Mouse (Mus musculus) kidney, postnatal 0 days (tissue): ENCODE measurements around the gene Ostn. TPM values are rescaled to one million over a fixed set of nuclear protein-coding genes. Genes with fewer than 3 reads are reported as not detected.

Experiments
- ATAC-seq: fragments of 200-750 bp; cut with Nextera tagmentation; replicated peaks from 2 replicates; pipeline ENCODE4 v1.8.0; 2017; ENCODE audit warnings: low read depth, moderate number of reproducible peaks, moderate TSS enrichment, moderate library complexity; ENCODE audit not compliant: low FRiP score
- DNase-seq: peaks from one replicate; pipeline ENCODE4 v3.0.0-alpha.2; 2016; ENCODE audit warnings: low spot score
- H3K27ac ChIP-seq: fragments of 300-500 bp; sonication (generic); 2 replicates; pipeline ENCODE4 v1.5.1; 2014; ENCODE audit warnings: mild to moderate bottlenecking
- H3K27me3 ChIP-seq: fragments of 300-500 bp; sonication (generic); 2 replicates; pipeline ENCODE4 v1.6.1; 2014; ENCODE audit warnings: low read length, mixed read lengths; ENCODE audit not compliant: insufficient read depth
- H3K36me3 ChIP-seq: fragments of 300-500 bp; sonication (generic); 2 replicates; pipeline ENCODE4 v1.6.1; 2014; ENCODE audit warnings: low read length, mixed read lengths; ENCODE audit not compliant: insufficient read depth
- H3K4me1 ChIP-seq: fragments of 300-500 bp; sonication (generic); replicated peaks from 2 replicates; pipeline ENCODE4 v1.6.1; 2014; ENCODE audit warnings: antibody characterized with exemption, low read length, mixed read lengths; ENCODE audit not compliant: insufficient read depth
- H3K4me2 ChIP-seq: fragments of 300-500 bp; sonication (generic); 2 replicates; pipeline ENCODE4 v1.6.1; 2014; ENCODE audit warnings: mild to moderate bottlenecking, low read length, moderate library complexity, mixed read lengths
- H3K4me3 ChIP-seq: fragments of 300-500 bp; sonication (generic); replicated peaks from 2 replicates; pipeline ENCODE4 v1.5.1; 2014; ENCODE audit warnings: low read depth, low read length
- H3K9ac ChIP-seq: fragments of 300-500 bp; sonication (generic); 2 replicates; pipeline ENCODE4 v1.6.1; 2014; ENCODE audit warnings: low read depth, low read length
- H3K9me3 ChIP-seq: fragments of 300-500 bp; sonication (generic); replicated peaks from 2 replicates; pipeline ENCODE4 v1.6.1; 2016; ENCODE audit warnings: low read length, inconsistent platforms, mixed read lengths
- CTCF ChIP-seq: IDR thresholded peaks from 2 replicates; pipeline ENCODE4 v1.5.1; 2016; ENCODE audit warnings: antibody characterized with exemption, low read depth, mild to moderate bottlenecking, moderate library complexity
- WGBS: fragments of 180-500 bp; shearing (Covaris S2); extraction: QIAGEN DNeasy Blood & Tissue Kit; methylation state at CpG from one replicate; pipeline ENCODE4 v1.1.7; 2014; 5-methylcytosine and 5-hydroxymethylcytosine counted together
- polyA plus RNA-seq: library from polyadenylated mRNA; unstranded; fragments of >200 nt; fragmentation: Nextera tagmentation; extraction: Ambion mirVana; gene quantifications from 2 replicates; pipeline ENCODE4 v1.2.1, GENCODE M21; 2015

Ostn gene
- polyA plus RNA-seq, 1 experiment from 2014 or later = not detected

DNA sequence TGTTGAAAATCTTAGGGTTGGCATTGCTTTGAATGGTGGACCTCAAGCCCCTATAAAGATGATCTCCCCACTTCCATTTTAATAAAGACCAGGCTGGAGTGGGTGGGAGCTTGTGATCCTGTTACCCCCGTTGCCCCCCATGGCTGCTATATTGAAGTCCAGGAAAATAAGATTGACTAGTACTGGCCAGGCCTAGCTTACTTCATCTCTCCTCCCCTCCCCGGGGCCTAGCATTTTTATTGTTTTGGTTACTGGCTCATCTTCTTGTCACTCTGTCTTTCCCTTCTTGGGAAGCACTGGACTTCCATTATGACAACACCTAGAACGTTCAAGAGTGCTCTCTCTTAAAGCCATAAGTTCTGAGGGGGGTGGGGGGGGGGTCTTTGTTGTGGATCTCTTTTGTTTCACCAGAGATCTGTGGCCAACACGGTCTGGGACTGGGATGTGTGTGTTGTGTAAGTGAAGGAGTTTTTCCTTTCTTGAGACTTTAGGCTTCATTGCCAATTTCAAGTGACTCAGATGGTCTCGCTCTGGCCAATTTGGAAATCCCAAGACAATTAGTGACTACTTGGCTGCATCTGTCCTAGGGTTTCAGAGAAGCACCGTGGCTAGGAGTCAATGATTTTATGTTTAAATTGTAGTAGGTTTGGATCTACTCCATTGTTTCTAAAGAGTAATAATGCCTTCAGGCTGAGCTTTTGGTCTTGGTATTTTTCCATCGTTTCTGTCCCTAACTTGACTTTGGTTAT lies 82.4 kb downstream of the Ostn start:
- ATAC-seq = no peak
- H3K9me3 ChIP-seq = no peaks in the 10 kb centered on the region
- H3K27me3 ChIP-seq = no peaks in the 10 kb centered on the region
- peak overlapping the region; percentile 95 for H3K9ac ChIP-seq
- H3K4me1 ChIP-seq = 0 out of 2 replicates have a peak, but pooled peaks cover 9% of the 10 kb centered on the region
- H3K4me2 ChIP-seq = peak overlapping the region; percentile 69
- H3K36me3 ChIP-seq = no peaks in the 10 kb centered on the region
- H3K4me3 ChIP-seq = peak overlapping the region; percentile 80
- DNase-seq = peak; percentile 57
- peak overlapping the region; percentile 97 for H3K27ac ChIP-seq
- no peak for TF ChIP-seq CTCF
- 22% methylated on average over 7 of the region's 7 CpGs for WGBS

DNA sequence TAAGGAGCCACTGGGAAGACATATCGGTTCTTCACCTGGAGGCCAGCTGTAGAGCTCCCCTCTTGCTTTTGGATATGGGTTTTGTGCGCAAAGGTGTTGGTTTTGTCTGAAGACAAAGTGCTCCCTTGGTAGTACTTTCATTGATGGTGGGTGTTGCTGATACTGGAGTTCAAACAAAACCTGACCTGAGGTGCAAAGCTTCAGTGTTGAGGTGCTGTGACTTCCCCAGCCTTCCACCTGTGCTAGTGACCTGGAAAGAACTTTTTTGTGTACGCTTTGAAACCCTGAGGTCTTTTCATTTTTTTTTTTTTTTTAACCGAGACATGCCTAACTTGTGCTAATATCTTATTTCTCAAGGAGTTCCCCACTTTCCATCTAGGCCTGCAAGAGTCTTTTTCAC lies 83.0 kb downstream of the Ostn start:
- TF ChIP-seq CTCF = no peak
- peak overlapping the region; percentile 80; the same call in 1 of the 2 replicates for H3K4me3 ChIP-seq
- H3K4me2 ChIP-seq = peak overlapping the region; percentile 69
- H3K4me1 ChIP-seq = 0 out of 2 replicates have a peak, but pooled peaks cover 9% of the 10 kb centered on the region
- ATAC-seq (no peak), DNase-seq (no peak)
- WGBS = 80% methylated on average over 4 of the region's 4 CpGs
- no peaks in the 10 kb centered on the region for H3K27me3 ChIP-seq
- H3K27ac ChIP-seq = no peak overlapping the region
- no peaks in the 10 kb centered on the region for H3K36me3 ChIP-seq
- H3K9me3 ChIP-seq = no peaks in the 10 kb centered on the region
- H3K9ac ChIP-seq = peak overlapping the region; percentile 95; the same call in 1 of the 2 replicates

DNA sequence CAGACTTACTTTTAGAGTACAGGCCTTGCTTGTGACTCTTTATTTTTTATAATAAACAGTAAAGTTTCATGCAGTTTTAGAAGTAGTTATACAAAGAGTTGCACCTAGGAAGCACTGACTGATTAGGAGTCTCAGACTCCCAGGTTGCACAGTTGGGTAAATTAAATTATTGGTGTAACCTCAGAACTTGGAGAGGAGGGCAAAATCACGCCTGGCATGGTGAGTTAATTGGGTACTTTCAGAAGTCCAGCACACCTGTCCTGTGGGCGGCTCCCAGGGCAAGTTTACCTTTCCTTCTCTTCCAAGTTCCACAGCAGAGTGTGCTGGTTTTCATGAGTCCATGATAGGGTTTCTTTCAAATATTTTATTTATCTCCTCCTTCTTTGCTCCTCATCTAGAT lies 84.6 kb downstream of the Ostn start:
- H3K4me2 ChIP-seq = no peak overlapping the region
- 74% methylated on average over 2 of the region's 2 CpGs for WGBS
- H3K4me1 ChIP-seq = 0 out of 2 replicates have a peak, but pooled peaks cover 9% of the 10 kb centered on the region
- H3K36me3 ChIP-seq = no peaks in the 10 kb centered on the region
- no peak for TF ChIP-seq CTCF
- DNase-seq = no peak
- H3K27ac ChIP-seq = no peak overlapping the region
- no peaks in the 10 kb centered on the region for H3K27me3 ChIP-seq
- H3K9ac ChIP-seq = no peak overlapping the region
- H3K9me3 ChIP-seq = no peaks in the 10 kb centered on the region
- H3K4me3 ChIP-seq = no peak overlapping the region
- ATAC-seq = no peak

DNA sequence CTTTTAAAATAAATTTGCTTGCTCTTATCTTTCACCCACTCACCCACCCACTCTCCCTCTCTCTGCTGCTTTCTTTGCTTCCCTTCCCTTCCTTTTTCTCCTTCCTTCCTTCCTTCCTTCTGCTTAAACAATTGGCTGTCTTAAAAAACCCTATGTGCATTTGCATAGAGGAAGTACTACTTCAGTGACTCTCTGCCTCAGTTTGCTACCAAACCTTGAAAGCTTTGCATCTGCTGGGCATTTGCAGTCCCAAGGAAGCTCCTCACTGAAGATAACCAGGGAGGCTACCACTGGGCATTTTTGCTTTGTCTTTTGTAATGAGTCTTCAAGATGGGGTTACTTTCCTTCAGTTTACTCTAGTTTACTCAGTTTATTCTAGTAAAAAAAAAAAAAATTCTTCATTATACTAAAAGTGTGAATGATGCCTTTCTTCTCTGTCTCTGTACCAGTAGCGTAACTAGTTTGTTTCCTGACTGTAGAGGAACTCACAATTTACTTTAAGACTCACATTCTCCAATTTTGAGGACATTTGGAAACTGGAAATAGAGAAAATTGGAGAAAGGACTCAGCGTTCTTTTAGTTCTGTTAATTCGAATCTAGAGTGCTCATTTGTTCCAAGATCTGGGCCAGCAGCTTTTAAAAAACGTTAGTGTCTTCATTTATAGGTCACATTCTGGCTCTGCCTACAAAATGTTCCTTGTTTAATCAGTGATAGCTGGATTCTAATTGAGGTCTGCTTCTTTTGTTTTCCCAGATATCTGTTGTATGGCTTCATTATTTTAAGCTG lies 88.2 kb downstream of the Ostn start:
- no peak for DNase-seq
- Histone ChIP-seq H3K27ac (no peak overlapping the region), H3K9ac (no peak overlapping the region), H3K9me3 (no peaks in the 10 kb centered on the region), H3K4me2 (no peak overlapping the region), H3K36me3 (no peaks in the 10 kb centered on the region), H3K4me1 (0 out of 2 replicates have a peak, but pooled peaks cover 5% of the 10 kb centered on the region), H3K4me3 (no peak overlapping the region), H3K27me3 (no peaks in the 10 kb centered on the region)
- no peak for TF ChIP-seq CTCF
- 91% methylated on average over 4 of the region's 4 CpGs for WGBS
- ATAC-seq = no peak

GRCm38 (mm10) chr16:27396951-27397350 lies 89.7 kb downstream of the Ostn start:
- DNase-seq = no peak
- Histone ChIP-seq H3K36me3 (no peaks in the 10 kb centered on the region), H3K4me2 (no peak overlapping the region), H3K9me3 (no peaks in the 10 kb centered on the region), H3K4me3 (no peak overlapping the region), H3K9ac (no peak overlapping the region), H3K4me1 (no peaks in the 10 kb centered on the region), H3K27me3 (no peaks in the 10 kb centered on the region), H3K27ac (no peak overlapping the region)
- no peak for ATAC-seq
- 98% methylated on average over 1 of the region's 1 CpGs for WGBS
- TF ChIP-seq CTCF = no peak

- TF ChIP-seq CTCF = no peak
- no peak overlapping the region for H3K4me3 ChIP-seq
- H3K4me1 ChIP-seq = no peaks in the 10 kb centered on the region
- H3K4me2 ChIP-seq = no peak overlapping the region
- H3K9me3 ChIP-seq = no peaks in the 10 kb centered on the region
- 84% methylated on average over 3 of the region's 3 CpGs for WGBS
- no peak overlapping the region for H3K27ac ChIP-seq
- H3K27me3 ChIP-seq = no peaks in the 10 kb centered on the region
- ATAC-seq (no peak), DNase-seq (no peak)
- H3K36me3 ChIP-seq = no peaks in the 10 kb centered on the region
- H3K9ac ChIP-seq = no peak overlapping the region
Measured at GRCm38 (mm10) chr16:27399026-27399718, 91.9 kb downstream of the Ostn start.
